Mouse (Mus musculus): ENCODE measurements around the gene Naa30. TPM values are rescaled to one million over a fixed set of nuclear protein-coding genes. Genes with fewer than 3 reads are reported as not detected.

Gene Naa30
- polyA plus RNA-seq (2012; rRNA removed) = 9.3 and 11.1 TPM in 2 replicates

- 3% methylated on average over 80 of the region's 86 CpGs for WGBS
- Histone ChIP-seq H3K4me1 (replicated peaks; ENCODE audit: control insufficient read depth, insufficient read depth, low read length) (peaks cover 11% of the 10 kb centered on the region), H3K27me3 (ENCODE audit: control insufficient read depth, insufficient read depth, low read length) (no peaks in the 10 kb centered on the region), H3K36me3 (ENCODE audit: control insufficient read depth, insufficient read depth, low read length) (no peaks in the 10 kb centered on the region), H3K27ac (ENCODE audit: control insufficient read depth, insufficient read depth, low read length) (peak within 1 kb of the TSS; percentile 65), H3K4me3 (ENCODE audit: control insufficient read depth, insufficient read depth, low read length) (peak within 1 kb of the TSS; percentile 84)
- DNase-seq = peak; percentile 100
- TF ChIP-seq CTCF (IDR thresholded peaks at IDR 0.05; ENCODE audit: borderline replicate concordance, control insufficient read depth, extremely low read depth, insufficient read depth, low read length, poor library complexity) (no peak), POLR2A (IDR thresholded peaks at IDR 0.05; ENCODE audit: control insufficient read depth, extremely low read depth, insufficient read depth, low read length, poor library complexity) (peak; percentile 86)
Observed at GRCm38 (mm10) chr14:49171867-49172581, at the start of gene Naa30. TSS of gene Naa30 (plus strand) at chr14:49172226.

GRCm38 (mm10) chr14:49127162-49127779 lies 44.8 kb upstream of the Naa30 start:
- H3K27me3 ChIP-seq (ENCODE audit: control insufficient read depth, insufficient read depth, low read length) = no peaks in the 10 kb centered on the region
- WGBS = 94% methylated on average over 23 of the region's 23 CpGs

DNA sequence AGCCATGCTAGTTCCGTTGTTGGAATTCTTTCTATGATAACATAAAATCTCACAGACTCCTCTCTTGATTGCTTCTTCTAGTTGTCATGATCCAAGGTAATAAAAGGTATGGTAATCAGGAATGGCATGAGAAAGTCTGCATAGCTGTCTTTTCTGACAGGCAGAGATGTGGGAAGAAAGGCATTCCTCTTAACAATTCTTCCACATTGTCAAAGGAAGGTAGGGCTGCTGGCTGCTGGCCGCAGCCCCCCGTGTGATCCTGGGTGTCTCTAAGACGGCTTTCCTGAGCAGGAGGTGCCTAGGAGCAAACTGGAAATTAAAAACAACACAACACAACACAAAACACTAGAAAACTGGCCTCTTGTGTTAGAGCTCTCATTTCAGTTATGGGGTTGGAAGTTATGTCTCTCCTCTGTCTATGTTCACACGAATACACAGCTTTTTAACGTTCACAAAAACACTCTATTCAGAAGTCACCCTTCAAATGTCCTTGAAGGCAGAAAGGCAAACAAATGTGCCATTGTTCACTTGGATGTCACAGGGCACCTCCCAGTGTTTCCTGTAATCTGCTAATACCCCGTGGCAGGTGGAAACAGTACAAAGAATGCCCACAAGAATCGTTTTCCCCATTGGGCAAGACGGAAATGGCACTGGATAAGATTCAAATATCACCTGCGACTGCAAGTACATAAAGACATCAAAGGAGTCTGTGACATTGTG lies 43.3 kb upstream of the Naa30 start:
- WGBS = 67% methylated on average over 10 of the region's 10 CpGs
- Histone ChIP-seq H3K27me3 (ENCODE audit: control insufficient read depth, insufficient read depth, low read length) (no peaks in the 10 kb centered on the region), H3K27ac (ENCODE audit: control insufficient read depth, insufficient read depth, low read length) (no peak overlapping the region), H3K4me1 (replicated peaks; ENCODE audit: control insufficient read depth, insufficient read depth, low read length) (no peaks in the 10 kb centered on the region; the same call in 1 of the 2 replicates), H3K4me3 (ENCODE audit: control insufficient read depth, insufficient read depth, low read length) (no peak overlapping the region), H3K36me3 (ENCODE audit: control insufficient read depth, insufficient read depth, low read length) (no peaks in the 10 kb centered on the region)
- no peak for DNase-seq
- no peak for TF ChIP-seq POLR2A (IDR thresholded peaks at IDR 0.05; ENCODE audit: control insufficient read depth, extremely low read depth, insufficient read depth, low read length, poor library complexity)
- TF ChIP-seq CTCF (IDR thresholded peaks at IDR 0.05; ENCODE audit: borderline replicate concordance, control insufficient read depth, extremely low read depth, insufficient read depth, low read length, poor library complexity) = no peak

More at GRCm38 (mm10) chr14:49127162-49127779, 44.8 kb upstream of the Naa30 start:
- Histone ChIP-seq H3K36me3 (ENCODE audit: control insufficient read depth, insufficient read depth, low read length) (no peaks in the 10 kb centered on the region), H3K4me1 (replicated peaks; ENCODE audit: control insufficient read depth, insufficient read depth, low read length) (no peaks in the 10 kb centered on the region; the same call in 1 of the 2 replicates), H3K27ac (ENCODE audit: control insufficient read depth, insufficient read depth, low read length) (no peak overlapping the region), H3K4me3 (ENCODE audit: control insufficient read depth, insufficient read depth, low read length) (no peak overlapping the region)
- DNase-seq = no peak
- TF ChIP-seq CTCF (IDR thresholded peaks at IDR 0.05; ENCODE audit: borderline replicate concordance, control insufficient read depth, extremely low read depth, insufficient read depth, low read length, poor library complexity) (no peak), POLR2A (IDR thresholded peaks at IDR 0.05; ENCODE audit: control insufficient read depth, extremely low read depth, insufficient read depth, low read length, poor library complexity) (no peak)

- Histone ChIP-seq H3K27me3 (ENCODE audit: control insufficient read depth, insufficient read depth, low read length) (no peaks in the 10 kb centered on the region), H3K36me3 (ENCODE audit: control insufficient read depth, insufficient read depth, low read length) (no peaks in the 10 kb centered on the region), H3K4me1 (replicated peaks; ENCODE audit: control insufficient read depth, insufficient read depth, low read length) (no peaks in the 10 kb centered on the region), H3K4me3 (ENCODE audit: control insufficient read depth, insufficient read depth, low read length) (no peak overlapping the region), H3K27ac (ENCODE audit: control insufficient read depth, insufficient read depth, low read length) (no peak overlapping the region)
- WGBS = 90% methylated on average over 3 of the region's 3 CpGs
- DNase-seq = no peak
- TF ChIP-seq CTCF (IDR thresholded peaks at IDR 0.05; ENCODE audit: borderline replicate concordance, control insufficient read depth, extremely low read depth, insufficient read depth, low read length, poor library complexity) (no peak), POLR2A (IDR thresholded peaks at IDR 0.05; ENCODE audit: control insufficient read depth, extremely low read depth, insufficient read depth, low read length, poor library complexity) (no peak)
Observed at GRCm38 (mm10) chr14:49132391-49132790, 39.6 kb upstream of the Naa30 start.

DNA sequence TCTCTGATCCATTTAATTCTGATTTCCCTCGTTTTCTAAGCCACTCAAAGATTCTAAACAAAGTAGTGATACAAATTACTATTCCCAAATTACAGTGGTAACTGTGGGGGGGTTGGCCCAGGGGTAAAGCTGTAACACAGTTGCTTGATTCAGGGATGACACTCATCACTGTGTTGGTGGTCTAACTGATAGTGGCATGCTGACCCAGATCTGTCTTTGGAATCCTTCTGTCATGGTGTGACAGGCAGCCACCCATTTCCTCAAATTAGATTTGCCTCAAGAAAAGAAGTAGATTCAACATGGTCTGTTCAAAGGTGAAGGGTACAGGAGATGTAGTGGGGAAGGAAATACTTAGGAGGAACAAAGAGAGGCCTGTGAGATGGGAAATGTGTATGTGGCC lies 33.9 kb upstream of the Naa30 start:
- DNase-seq = no peak
- H3K4me1 ChIP-seq (replicated peaks; ENCODE audit: control insufficient read depth, insufficient read depth, low read length) = no peaks in the 10 kb centered on the region
- H3K27ac ChIP-seq (ENCODE audit: control insufficient read depth, insufficient read depth, low read length) = no peak overlapping the region
- no peak overlapping the region for H3K4me3 ChIP-seq (ENCODE audit: control insufficient read depth, insufficient read depth, low read length)
- TF ChIP-seq POLR2A (IDR thresholded peaks at IDR 0.05; ENCODE audit: control insufficient read depth, extremely low read depth, insufficient read depth, low read length, poor library complexity) (no peak), CTCF (IDR thresholded peaks at IDR 0.05; ENCODE audit: borderline replicate concordance, control insufficient read depth, extremely low read depth, insufficient read depth, low read length, poor library complexity) (no peak)
- no peaks in the 10 kb centered on the region for H3K36me3 ChIP-seq (ENCODE audit: control insufficient read depth, insufficient read depth, low read length)
- WGBS = 89% methylated on average over 1 of the region's 1 CpGs
- H3K27me3 ChIP-seq (ENCODE audit: control insufficient read depth, insufficient read depth, low read length) = no peaks in the 10 kb centered on the region

DNA sequence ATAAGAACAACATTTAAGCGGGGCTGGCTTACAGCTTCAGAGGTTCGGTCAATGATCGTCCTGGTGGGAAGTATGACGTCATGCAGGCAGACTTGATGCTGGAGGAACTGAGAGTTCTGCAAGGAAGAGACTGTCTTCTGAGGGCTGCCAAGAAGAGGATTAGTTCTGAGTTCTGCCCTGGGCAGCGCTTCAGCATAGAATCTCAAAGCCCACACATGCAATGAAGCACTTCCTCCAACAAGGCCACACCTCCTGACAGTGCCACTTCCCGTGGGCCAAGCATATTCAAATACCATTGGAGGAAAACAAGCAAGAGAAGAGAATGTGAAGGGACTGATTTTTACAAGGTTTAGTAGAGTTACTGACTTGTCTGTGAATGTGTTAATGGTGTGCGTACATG lies 31.3 kb upstream of the Naa30 start:
- DNase-seq = no peak
- Histone ChIP-seq H3K36me3 (ENCODE audit: control insufficient read depth, insufficient read depth, low read length) (no peaks in the 10 kb centered on the region), H3K4me3 (ENCODE audit: control insufficient read depth, insufficient read depth, low read length) (no peak overlapping the region), H3K27ac (ENCODE audit: control insufficient read depth, insufficient read depth, low read length) (no peak overlapping the region), H3K4me1 (replicated peaks; ENCODE audit: control insufficient read depth, insufficient read depth, low read length) (no peaks in the 10 kb centered on the region), H3K27me3 (ENCODE audit: control insufficient read depth, insufficient read depth, low read length) (no peaks in the 10 kb centered on the region)
- 88% methylated on average over 7 of the region's 7 CpGs for WGBS
- TF ChIP-seq CTCF (IDR thresholded peaks at IDR 0.05; ENCODE audit: borderline replicate concordance, control insufficient read depth, extremely low read depth, insufficient read depth, low read length, poor library complexity) (no peak), POLR2A (IDR thresholded peaks at IDR 0.05; ENCODE audit: control insufficient read depth, extremely low read depth, insufficient read depth, low read length, poor library complexity) (no peak)
